Mouse (Mus musculus): ENCODE data around the gene Gm21861. TPM values are rescaled to one million over a fixed set of nuclear protein-coding genes. Genes with fewer than 3 reads are reported as not detected.
"Not testable (repeated sequence)": the region's sequence is repeated elsewhere in the genome, so short reads cannot be mapped to it uniquely, and the experiment has no call there.

Gene Gm21861
- not detected for total RNA-seq (2021)
- long read RNA-seq, experiment 1, result 0 reads
- long read RNA-seq, experiment 2, result 0 reads

GRCm38 (mm10) chrY:58814497-58814896 is at the start of gene Gm21861:
Gene Gm21861, minus strand, starts transcription at chrY:58814597.
- not testable (repeated sequence) for DNase-seq

Measured in heart, adult 18-20 months (tissue).